Mouse (Mus musculus): ENCODE results near the gene Spout1. TPM values are rescaled to one million over a fixed set of nuclear protein-coding genes. Genes with fewer than 3 reads are reported as not detected.
A peak's percentile ranks its signal among the peaks of the same experiment; 100 is the strongest.
"Not testable (repeated sequence)": the region's sequence is repeated elsewhere in the genome, so short reads cannot be mapped to it uniquely, and the experiment has no call there.

Spout1 gene
- polyA plus RNA-seq, 1 experiment: 26.9 TPM

GRCm38 (mm10) chr2:30178711-30179110 is 452 bp upstream of the Spout1 start:
- DNase-seq (ENCODE audit: low spot score): not testable (repeated sequence)

DNA sequence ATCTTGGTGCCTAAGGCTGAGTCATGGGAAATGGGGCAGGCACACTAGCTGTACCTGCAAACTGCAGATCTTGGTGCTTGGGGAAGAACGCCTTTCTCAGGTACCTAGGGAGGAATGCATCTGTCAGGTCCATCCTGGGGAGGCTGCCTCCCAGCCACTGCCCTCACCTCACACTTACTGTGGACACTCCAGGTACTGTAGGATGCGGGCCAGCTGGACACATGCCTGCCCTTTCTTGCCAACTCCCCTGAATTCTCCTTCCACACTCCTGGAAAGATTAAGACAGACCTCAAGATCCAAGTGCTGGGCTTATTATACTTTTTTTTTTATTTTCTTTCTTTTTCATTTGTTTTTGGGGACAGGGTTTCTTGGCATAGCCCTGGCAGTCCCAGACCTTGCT is 1.7 kb downstream of the Spout1 start:
- no peak for DNase-seq (ENCODE audit: low spot score)

DNA sequence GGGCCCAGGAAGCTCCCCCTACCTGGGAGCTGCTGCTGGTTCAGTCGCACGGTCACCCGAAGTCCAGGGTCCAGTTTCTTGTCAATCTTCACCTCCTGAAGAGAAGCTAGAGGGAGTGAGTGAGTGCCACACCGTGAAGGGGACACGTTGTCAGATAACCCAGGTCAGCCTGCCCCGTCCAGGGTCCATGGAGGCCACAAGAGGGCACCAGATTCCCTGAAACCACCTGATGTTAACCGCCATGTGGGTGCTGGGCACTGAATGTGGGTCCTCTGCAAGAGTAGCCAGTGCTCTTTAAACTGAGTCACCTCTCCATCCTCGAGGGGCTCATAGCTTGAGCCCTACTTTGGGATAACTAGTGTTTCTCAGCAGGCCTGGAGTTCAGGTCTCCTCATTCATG is 2.4 kb downstream of the Spout1 start:
- DNase-seq (ENCODE audit: low spot score): no peak

- DNase-seq (ENCODE audit: low spot score): no peak
Observed at GRCm38 (mm10) chr2:30173541-30174240, 4.6 kb downstream of the Spout1 start.

DNA sequence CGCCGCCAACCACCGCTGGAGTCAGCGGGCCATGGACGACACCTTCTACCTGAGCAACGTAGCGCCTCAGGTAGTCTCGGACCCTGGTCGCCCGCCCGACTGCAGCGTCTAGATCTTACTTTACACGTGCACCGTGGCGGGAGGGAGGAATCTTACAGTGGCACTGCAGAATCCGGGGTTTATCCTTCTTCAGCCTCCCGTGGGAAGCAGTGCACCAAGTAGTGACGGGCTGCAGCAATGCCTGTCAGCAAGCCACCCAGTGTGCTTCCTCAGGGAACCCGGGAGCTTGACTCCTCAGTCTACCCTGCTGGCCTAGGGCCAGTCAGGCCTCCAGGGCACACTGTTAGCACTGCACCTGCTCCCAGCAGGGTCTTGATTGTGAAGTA is 6.3 kb downstream of the Spout1 start:
- DNase-seq (ENCODE audit: low spot score): no peak

DNA sequence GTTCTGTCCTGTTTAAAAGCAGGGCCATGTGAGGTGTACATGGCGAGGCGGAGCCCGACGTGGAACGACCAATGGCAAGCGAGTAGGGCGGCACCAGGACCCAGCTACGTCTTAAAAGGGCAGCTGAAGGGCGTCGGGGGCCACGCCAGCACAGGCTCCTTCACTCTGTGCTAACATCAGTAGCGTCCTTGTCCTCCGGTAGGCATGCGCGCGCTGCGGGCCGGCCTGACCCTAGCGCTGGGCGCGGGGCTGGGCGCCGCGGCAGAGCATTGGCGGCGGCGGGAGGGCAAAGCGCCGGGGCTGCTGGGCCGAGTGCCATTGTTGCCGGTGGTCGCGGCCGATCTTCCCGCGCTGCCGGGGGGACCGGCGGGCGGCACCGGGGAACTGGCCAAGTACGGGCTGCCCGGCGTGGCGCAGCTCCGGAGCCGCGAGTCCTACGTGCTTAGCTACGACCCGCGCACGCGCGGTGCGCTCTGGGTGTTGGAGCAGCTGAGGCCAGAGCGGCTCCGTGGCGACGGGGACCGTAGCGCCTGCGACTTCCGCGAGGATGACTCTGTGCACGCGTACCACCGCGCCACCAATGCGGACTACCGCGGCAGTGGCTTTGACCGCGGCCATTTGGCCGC is 6.8 kb downstream of the Spout1 start, which contains the start of gene Endog:
Gene Endog (plus strand): TSS at position 123 of the 626 bp plus-strand sequence.
- peak; percentile 76 for DNase-seq (ENCODE audit: low spot score)

- DNase-seq (ENCODE audit: low spot score): no peak
Observed at GRCm38 (mm10) chr2:30166677-30167076, 11.6 kb downstream of the Spout1 start.

DNA sequence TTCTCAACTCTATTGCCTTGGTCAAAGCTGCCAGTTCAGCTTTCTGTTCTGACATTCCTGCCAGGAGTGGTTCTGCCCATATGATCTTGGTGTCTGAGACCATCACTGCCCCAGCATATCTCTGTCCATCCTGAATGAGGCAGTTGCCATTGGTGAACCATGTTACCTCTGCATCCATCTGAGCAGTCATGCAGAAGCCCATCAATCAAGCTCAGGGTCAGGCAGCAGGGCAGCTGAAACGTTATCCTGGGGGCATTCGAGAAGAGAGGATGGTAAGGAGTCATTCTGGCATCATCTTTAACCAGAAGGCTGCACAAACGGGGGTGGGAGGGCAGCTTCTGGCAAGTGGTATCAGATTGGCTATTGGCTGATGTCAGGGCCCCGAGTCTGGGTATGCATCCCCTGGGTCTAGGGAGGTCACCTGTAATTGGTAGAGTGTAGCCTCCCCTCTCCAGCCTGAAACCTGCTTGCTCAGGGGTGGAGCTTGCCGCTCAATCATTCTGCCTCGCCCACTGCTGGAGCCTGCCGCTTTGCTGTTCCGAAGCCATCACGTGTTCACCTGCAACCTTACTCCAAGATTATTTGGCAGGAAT is 13.8 kb downstream of the Spout1 start:
- DNase-seq (ENCODE audit: low spot score): no peak

DNA sequence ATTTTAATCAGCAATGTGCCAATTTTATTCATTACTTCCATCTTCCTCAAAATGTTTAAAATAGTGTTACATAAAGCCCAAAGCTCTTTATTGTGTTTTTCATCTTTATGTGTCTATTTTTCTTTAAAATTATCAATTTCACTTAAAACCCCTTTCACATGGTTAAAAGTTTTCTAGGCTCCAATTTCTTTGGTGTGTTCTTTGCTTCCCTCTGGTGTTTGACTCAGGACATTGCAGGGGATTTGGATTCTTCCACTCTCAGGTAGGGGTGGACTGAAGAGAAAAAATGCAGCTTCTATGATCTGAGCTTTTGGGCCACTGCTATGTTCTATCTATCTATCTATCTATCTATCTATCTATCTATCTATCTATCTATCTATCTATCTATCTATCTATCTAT is 16.4 kb downstream of the Spout1 start:
- DNase-seq (ENCODE audit: low spot score): no peak

GRCm38 (mm10) chr2:30159871-30160270 is 18.4 kb downstream of the Spout1 start:
- not testable (repeated sequence) for DNase-seq (ENCODE audit: low spot score)

GRCm38 (mm10) chr2:30152616-30153015 is 25.6 kb downstream of the Spout1 start:
- no peak for DNase-seq (ENCODE audit: low spot score)

- DNase-seq (ENCODE audit: low spot score): no peak
Observed at GRCm38 (mm10) chr2:30151840-30152239, 26.4 kb downstream of the Spout1 start.

- DNase-seq (ENCODE audit: low spot score): no peak
Observed at GRCm38 (mm10) chr2:30147466-30147865, 30.8 kb downstream of the Spout1 start.

GRCm38 (mm10) chr2:30144436-30144835 is 33.8 kb downstream of the Spout1 start:
- no peak for DNase-seq (ENCODE audit: low spot score)

DNA sequence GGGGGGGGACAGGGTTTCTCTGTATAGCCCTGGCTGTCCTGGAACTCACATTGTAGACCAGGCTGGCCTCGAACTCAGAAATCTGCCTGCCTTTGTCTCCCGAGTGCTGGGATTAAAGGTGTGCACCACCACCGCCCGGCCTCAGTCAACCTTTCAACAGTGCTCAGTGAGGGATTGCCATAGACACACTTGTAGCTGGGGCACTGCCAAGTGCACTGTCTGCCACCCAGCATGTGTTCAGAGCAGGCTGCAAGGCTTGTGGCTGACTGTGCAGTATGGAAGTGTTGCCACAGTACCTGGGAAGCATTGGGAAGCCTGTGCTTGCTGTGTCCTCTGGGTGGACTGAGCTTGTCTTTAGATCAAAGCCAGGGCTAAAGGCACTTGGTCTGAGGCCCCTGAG is 38.2 kb downstream of the Spout1 start:
- not testable (repeated sequence) for DNase-seq (ENCODE audit: low spot score)

DNA sequence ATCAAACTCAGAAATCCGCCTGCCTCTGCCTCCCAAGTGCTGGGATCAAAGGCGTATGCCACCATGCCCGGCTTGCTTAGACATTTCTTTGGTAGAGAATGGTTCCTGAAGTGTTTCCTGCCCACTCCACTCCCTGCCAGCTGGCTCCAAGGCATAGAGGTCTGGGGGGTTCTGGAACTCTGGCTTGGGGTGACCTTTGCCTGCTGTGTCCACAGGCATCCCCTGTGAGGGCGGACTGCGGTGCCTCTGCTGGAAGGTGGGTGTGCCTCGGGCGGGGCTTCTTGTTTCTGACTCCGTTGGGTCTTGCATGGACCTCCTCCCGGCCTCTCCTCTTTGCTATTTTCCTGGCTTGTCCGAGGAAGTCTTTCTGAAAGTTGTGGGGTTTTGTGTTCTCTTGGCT is 41.8 kb downstream of the Spout1 start:
- DNase-seq (ENCODE audit: low spot score): no peak

GRCm38 (mm10) chr2:30134928-30135620 is 43.2 kb downstream of the Spout1 start:
- DNase-seq (ENCODE audit: low spot score): no peak

DNA sequence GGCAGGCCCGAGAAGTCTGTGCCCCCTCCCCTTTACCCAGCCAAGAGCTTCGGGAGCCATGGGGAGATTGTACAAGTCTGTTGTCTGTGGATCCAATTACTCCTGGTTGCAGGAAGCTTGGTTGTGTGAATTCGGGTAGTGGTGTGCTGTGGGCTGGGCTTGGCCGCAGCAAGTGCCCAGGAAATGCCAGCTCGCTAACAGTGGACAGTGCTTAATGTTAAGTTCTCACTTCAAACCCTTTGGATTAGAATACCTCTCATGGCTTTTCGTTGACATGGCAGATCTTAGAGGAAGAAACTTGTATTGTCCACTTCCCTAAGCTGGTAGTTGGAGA is 43.9 kb downstream of the Spout1 start:
- no peak for DNase-seq (ENCODE audit: low spot score)

DNA sequence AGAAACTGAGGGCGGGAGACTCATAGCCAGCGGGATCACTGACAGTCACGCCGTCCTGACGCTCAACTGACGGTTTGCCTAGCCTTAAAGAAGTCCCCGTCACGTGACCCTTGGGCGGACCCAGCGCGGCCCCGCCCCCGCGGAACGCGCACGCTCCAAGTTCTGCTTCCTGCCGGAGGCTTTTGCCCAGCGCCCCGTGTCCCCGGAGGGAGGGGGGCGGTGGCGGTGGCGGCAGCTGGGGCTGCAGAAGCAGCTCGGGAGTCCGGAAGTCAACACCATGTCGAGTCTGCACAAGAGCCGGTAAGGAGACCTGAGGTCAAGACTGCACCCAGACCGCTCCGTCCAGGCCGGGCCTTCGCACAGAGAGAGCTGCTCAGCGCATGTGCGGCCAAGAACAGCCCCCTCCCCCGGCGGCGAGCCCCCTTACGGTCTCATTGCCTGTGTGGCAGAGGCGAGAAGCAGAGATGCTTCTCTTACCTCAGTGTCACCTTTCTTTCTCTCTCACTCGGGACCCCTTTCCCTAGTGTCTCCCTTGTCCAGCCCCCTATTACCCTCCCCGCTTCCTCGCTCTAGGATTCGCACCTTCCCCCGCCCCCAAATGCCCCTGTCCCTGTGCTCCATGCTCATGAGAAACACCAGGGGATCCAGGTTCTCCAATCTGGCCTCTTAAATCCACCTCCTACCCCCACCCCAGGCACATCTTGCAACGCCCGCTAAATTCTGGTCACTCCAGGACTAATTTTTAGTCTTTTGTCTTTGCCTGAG is 44.5 kb downstream of the Spout1 start, which contains the start of gene Tbc1d13:
Gene Tbc1d13 (plus strand): TSS at position 134 of the 765 bp plus-strand sequence.
- peak; percentile 97 for DNase-seq (ENCODE audit: low spot score)

DNA sequence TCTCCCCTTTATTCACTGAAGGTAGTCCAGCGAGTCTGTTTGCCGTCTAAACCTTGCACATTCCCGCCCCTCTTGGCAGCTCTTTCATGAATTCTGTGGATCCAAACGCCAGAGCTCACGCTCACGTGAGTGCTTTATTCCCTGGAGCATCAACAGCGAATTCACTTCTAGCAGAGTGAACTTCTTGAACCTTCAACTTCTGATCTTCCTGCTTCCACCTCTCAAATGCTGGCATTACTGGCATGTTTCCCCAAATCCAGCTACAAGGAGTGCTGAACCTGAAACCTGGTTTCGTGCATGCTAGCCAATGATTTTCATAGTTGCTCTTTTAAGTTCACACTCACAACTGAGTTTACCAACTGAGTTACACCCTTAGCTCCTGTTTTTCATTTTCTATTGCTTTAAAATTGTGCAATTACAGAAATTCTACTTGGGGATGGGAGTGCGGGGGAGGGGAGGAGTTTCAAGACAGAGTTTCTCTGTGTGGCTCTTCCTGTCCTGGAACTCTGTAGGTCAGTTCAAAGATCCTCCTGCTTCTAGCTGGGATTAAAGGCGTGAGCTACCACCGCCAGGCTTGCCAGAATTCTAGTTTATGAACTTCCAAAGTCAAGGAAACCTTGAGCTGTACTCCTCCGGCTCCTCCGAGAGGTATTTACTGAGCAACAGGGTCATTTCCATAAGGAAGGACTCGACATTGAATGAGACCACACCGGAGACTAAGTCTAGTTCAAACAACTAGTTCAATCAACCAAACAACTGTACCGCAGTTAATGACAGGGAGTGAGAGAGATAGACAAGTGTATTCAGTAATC is 45.3 kb downstream of the Spout1 start:
- no peak for DNase-seq (ENCODE audit: low spot score)

GRCm38 (mm10) chr2:30131240-30131639 is 47.0 kb downstream of the Spout1 start:
- DNase-seq (ENCODE audit: low spot score): not testable (repeated sequence)
